Mouse (Mus musculus) midbrain, embryonic 16.5 days (tissue): ENCODE data around the gene Cdhr2. TPM values are rescaled to one million over a fixed set of nuclear protein-coding genes. Genes with fewer than 3 reads are reported as not detected.

Experiments used
- ATAC-seq: fragments of 200-750 bp; cut with Nextera tagmentation; 2 replicates; pipeline ENCODE4 v1.8.0; 2017; ENCODE audit warnings: moderate TSS enrichment
- H3K27ac ChIP-seq: fragments of 300-500 bp; sonication (generic); 2 replicates; pipeline ENCODE4 v1.5.1; 2014; ENCODE audit warnings: mild to moderate bottlenecking, low read length, mixed read lengths
- H3K27me3 ChIP-seq: fragments of 300-500 bp; sonication (generic); 2 replicates; pipeline ENCODE4 v1.6.1; 2014; ENCODE audit warnings: low read depth, low read length, mixed read lengths; ENCODE audit not compliant: control insufficient read depth, insufficient read depth
- H3K36me3 ChIP-seq: fragments of 300-500 bp; sonication (generic); 2 replicates; pipeline ENCODE4 v1.6.1; 2014; ENCODE audit warnings: mild to moderate bottlenecking, low read length, moderate library complexity, mixed read lengths; ENCODE audit not compliant: control insufficient read depth, insufficient read depth
- H3K4me1 ChIP-seq: fragments of 300-500 bp; sonication (generic); 2 replicates; pipeline ENCODE4 v1.6.1; 2014; ENCODE audit warnings: mild to moderate bottlenecking, low read length, mixed read lengths; ENCODE audit not compliant: control insufficient read depth, insufficient read depth
- H3K4me2 ChIP-seq: fragments of 300-500 bp; sonication (generic); 2 replicates; pipeline ENCODE4 v1.6.1; 2014; ENCODE audit warnings: mild to moderate bottlenecking, low read length, mixed read lengths
- H3K4me3 ChIP-seq: fragments of 300-500 bp; sonication (generic); 2 replicates; pipeline ENCODE4 v1.5.1; 2014; ENCODE audit warnings: low read depth, mild to moderate bottlenecking, low read length, moderate library complexity, mixed read lengths
- H3K9ac ChIP-seq: fragments of 300-500 bp; sonication (generic); 2 replicates; pipeline ENCODE4 v1.6.1; 2014; ENCODE audit warnings: low read depth, low read length, mixed read lengths
- H3K9me3 ChIP-seq: fragments of 300-500 bp; sonication (generic); replicated peaks from 2 replicates; pipeline ENCODE4 v1.6.1; 2014; ENCODE audit warnings: mild to moderate bottlenecking, low read length, mixed read lengths; ENCODE audit not compliant: control insufficient read depth, poor library complexity, severe bottlenecking
- WGBS: fragments of 180-500 bp; shearing (Covaris S2); extraction: QIAGEN DNeasy Blood & Tissue Kit; methylation state at CpG from one replicate; pipeline ENCODE4 v1.1.7; 2014; 5-methylcytosine and 5-hydroxymethylcytosine counted together
- polyA plus RNA-seq: library from polyadenylated mRNA; unstranded; fragments of >200 nt; fragmentation: Nextera tagmentation; extraction: Ambion mirVana; gene quantifications from 2 replicates; pipeline ENCODE4 v1.2.1, GENCODE M21; 2015

The Cdhr2 gene
- polyA plus RNA-seq, 1 experiment from 2014 or later, result 0.36 TPM

DNA sequence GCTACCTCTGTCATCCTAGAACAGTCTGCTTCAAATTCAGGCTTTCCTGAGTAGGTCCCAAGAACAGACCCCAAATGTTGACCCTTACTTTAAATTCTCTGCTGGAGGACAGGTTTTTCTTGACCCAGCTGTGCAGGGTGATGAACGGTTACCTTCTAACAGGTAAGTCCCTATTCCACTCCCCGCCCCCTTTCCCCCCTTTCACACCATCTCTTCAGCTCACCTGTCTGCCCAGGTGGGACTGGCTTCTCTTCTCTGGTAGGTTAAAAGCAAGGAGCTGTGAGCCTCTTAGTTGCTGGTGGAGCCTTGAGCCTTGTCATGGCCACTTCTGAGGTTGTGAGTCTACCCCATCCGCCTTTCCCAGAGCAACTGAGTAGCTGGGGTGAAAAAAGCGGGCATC, 82.4 kb downstream of the Cdhr2 start, which contains the start of gene Eif4e1b:
Eif4e1b (plus strand) TSS at position 301 of the 400 bp plus-strand sequence.
- no peak within 1 kb of the TSS for H3K4me3 ChIP-seq
- H3K36me3 ChIP-seq, result no peaks in the 10 kb centered on the region
- no peaks in the 10 kb centered on the region for H3K27me3 ChIP-seq
- H3K9ac ChIP-seq, result no peak within 1 kb of the TSS
- ATAC-seq, result no peak
- no peak within 1 kb of the TSS for H3K4me2 ChIP-seq
- no peaks in the 10 kb centered on the region for H3K4me1 ChIP-seq
- no peak within 1 kb of the TSS for H3K27ac ChIP-seq
- H3K9me3 ChIP-seq, result no peaks in the 10 kb centered on the region
- 85% methylated on average over 4 of the region's 4 CpGs for WGBS

Other genes with a start within 250 kb of the Cdhr2 start
- 107 and 110 TPM in 2 replicates for gene Thoc3, start 232.6 kb upstream of the Cdhr2 start, polyA plus RNA-seq
- 22.3 and 25.6 TPM in 2 replicates for gene Simc1, start 197.7 kb upstream of the Cdhr2 start, polyA plus RNA-seq
- 271 and 272 TPM in 2 replicates for gene 4833439L19Rik, start 136.0 kb upstream of the Cdhr2 start, polyA plus RNA-seq
- gene Arl10, start 126.4 kb upstream of the Cdhr2 start, polyA plus RNA-seq, result 114 TPM in 2 replicates
- gene Nop16, start 111.4 kb upstream of the Cdhr2 start, polyA plus RNA-seq, result 61.7 and 68.0 TPM in 2 replicates
- gene Higd2a, start 111.3 kb upstream of the Cdhr2 start, polyA plus RNA-seq, result 225 and 240 TPM in 2 replicates
- 220 and 232 TPM in 2 replicates for gene Cltb, start 90.1 kb upstream of the Cdhr2 start, polyA plus RNA-seq
- 57.5 and 60.4 TPM in 2 replicates for gene Faf2, start 79.7 kb upstream of the Cdhr2 start, polyA plus RNA-seq
- gene Rnf44, start 7.6 kb upstream of the Cdhr2 start, polyA plus RNA-seq, result 65.3 and 67.2 TPM in 2 replicates
- 5.5 and 6.6 TPM in 2 replicates for gene Gprin1, start 48.4 kb downstream of the Cdhr2 start, polyA plus RNA-seq
- gene Sncb, start 65.1 kb downstream of the Cdhr2 start, polyA plus RNA-seq, result 68.2 and 97.6 TPM in 2 replicates
- gene Eif4e1b, start 82.5 kb downstream of the Cdhr2 start, polyA plus RNA-seq, result not detected in 2 replicates
- 60.1 and 67.7 TPM in 2 replicates for gene Tspan17, start 87.9 kb downstream of the Cdhr2 start, polyA plus RNA-seq
- gene Unc5a, start 247.9 kb downstream of the Cdhr2 start, polyA plus RNA-seq, result 14.1 and 16.3 TPM in 2 replicates